16 mouse cellular contexts compared by ENCODE assay signal in the genomic region with DNA sequence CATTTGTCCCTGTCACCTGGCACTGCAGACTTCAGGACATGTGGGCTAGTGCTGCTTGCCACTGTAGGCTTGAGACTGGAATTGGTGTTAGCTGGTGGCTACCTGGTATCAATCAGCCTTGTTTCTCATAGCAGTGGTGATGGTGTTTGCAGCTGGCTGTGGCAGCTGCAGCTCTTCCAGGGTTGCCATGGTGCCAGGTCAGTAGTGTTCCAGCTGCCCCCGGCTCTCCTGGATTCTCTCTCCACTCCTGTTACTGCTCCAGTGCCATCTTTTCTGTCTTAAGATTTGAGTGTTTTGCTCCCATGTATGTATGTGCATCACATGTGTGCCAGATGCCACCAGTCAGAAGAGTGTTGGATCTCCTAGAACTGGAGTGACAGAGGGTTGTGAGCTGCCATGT. TPM values are rescaled to one million over a fixed set of nuclear protein-coding genes. Genes with fewer than 3 reads are reported as not detected.
DNase-seq lines count a peak whose midpoint lies in the region; ATAC-seq and TF ChIP-seq lines count a peak whose summit lies in the region.
"Had no signal": no experiment of that assay in that cellular context is flagged by ENCODE, and none has a peak within 500 bp of the region (broad histone marks: within the 10 kb centered on the region; RNA-seq: fewer than 3 reads in every experiment).

No protein-coding gene starts in this region.

- no peaks in the 10 kb centered on the region for H3K9me3 ChIP-seq in hindbrain, embryonic 13.5 days
- H3K9me3 ChIP-seq in hindbrain, embryonic 11.5 days (ENCODE audit: control insufficient read depth, low read length), result no peaks in the 10 kb centered on the region
- H3K9me3 ChIP-seq in midbrain, embryonic 10.5 days (replicated peaks), result no peaks in the 10 kb centered on the region
- H3K9me3 ChIP-seq in midbrain, embryonic 13.5 days, result no peaks in the 10 kb centered on the region
- H3K9me3 ChIP-seq in stomach, postnatal 0 days (ENCODE audit: control insufficient read depth, low read length), result no peaks in the 10 kb centered on the region
- H3K9me3 ChIP-seq: embryonic facial prominence, embryonic 12.5 days; megakaryocyte, embryonic 14.5 days had no signal

- no peaks in the 10 kb centered on the region for H3K27me3 ChIP-seq in hindbrain, embryonic 13.5 days
- H3K27me3 ChIP-seq in hindbrain, embryonic 11.5 days (ENCODE audit: control insufficient read depth, insufficient read depth, low read length), result no peaks in the 10 kb centered on the region
- no peaks in the 10 kb centered on the region for H3K27me3 ChIP-seq in midbrain, embryonic 10.5 days (ENCODE audit: low read depth, poor library complexity, severe bottlenecking)
- H3K27me3 ChIP-seq in midbrain, embryonic 13.5 days, result no peaks in the 10 kb centered on the region
- H3K27me3 ChIP-seq in stomach, postnatal 0 days (ENCODE audit: control insufficient read depth, insufficient read depth, low read length), result no peaks in the 10 kb centered on the region
- H3K27me3 ChIP-seq: embryonic facial prominence, embryonic 12.5 days had no signal

- TF ChIP-seq POLR2A in embryonic fibroblast, embryonic 13.5 days (IDR thresholded peaks at IDR 0.05; ENCODE audit: low read depth, low read length), result no peak

- no peak for TF ChIP-seq CTCF in embryonic fibroblast, embryonic 13.5 days (IDR thresholded peaks at IDR 0.05; ENCODE audit: borderline replicate concordance, insufficient read depth, low read length)
- no peak for TF ChIP-seq CTCF in stomach, postnatal 0 days (IDR thresholded peaks at IDR 0.05; ENCODE audit: low read depth)

- ATAC-seq in hindbrain, embryonic 13.5 days (ENCODE audit: low FRiP score), result no peak
- ATAC-seq in hindbrain, embryonic 11.5 days (ENCODE audit: low FRiP score), result no peak
- ATAC-seq in midbrain, embryonic 13.5 days, result no peak
- 0 out of 2 replicates have a peak, but pooled peaks have one; percentile 15 for ATAC-seq in stomach, postnatal 0 days (ENCODE audit: low FRiP score, low TSS enrichment)

- H3K27ac ChIP-seq in hindbrain, embryonic 13.5 days, result peak overlapping the region; percentile 30; the same call in 1 of the 2 replicates
- H3K27ac ChIP-seq in hindbrain, embryonic 11.5 days (ENCODE audit: low read depth, low read length), result no peak overlapping the region; the same call in 1 of the 2 replicates
- H3K27ac ChIP-seq in midbrain, embryonic 10.5 days (replicated peaks), result 0 out of 2 replicates have a peak overlapping the region, but pooled peaks have one; percentile 6
- H3K27ac ChIP-seq in midbrain, embryonic 13.5 days, result no peak overlapping the region
- peak overlapping the region; percentile 98 for H3K27ac ChIP-seq in embryonic fibroblast, embryonic 13.5 days (ENCODE audit: insufficient read depth, low read length)
- no peak overlapping the region for H3K27ac ChIP-seq in stomach, postnatal 0 days (replicated peaks)

- no peak for DNase-seq in hindbrain, embryonic 11.5 days (ENCODE audit: low spot score)
- DNase-seq in midbrain, embryonic 10.5 days (ENCODE audit: low spot score), result no peak
- no peak for DNase-seq in stomach, postnatal 0 days (ENCODE audit: low spot score)
- no peak for DNase-seq in thymus, postnatal 14 days
- no peak for DNase-seq in heart, adult 11 months
- DNase-seq: adrenal gland, postnatal 14 days; cerebellum, adult 8-10 months; gastrocnemius, postnatal 10 days; kidney, adult 9 months; lung, postnatal 14 days; thymus, postnatal 36 days had no signal

- H3K9ac ChIP-seq in hindbrain, embryonic 13.5 days, result no peak overlapping the region
- no peak overlapping the region for H3K9ac ChIP-seq in hindbrain, embryonic 11.5 days (ENCODE audit: low read depth, low read length)
- no peak overlapping the region for H3K9ac ChIP-seq in midbrain, embryonic 13.5 days (replicated peaks)
- H3K9ac ChIP-seq in stomach, postnatal 0 days (ENCODE audit: low read length), result no peak overlapping the region
- H3K9ac ChIP-seq: embryonic facial prominence, embryonic 12.5 days had no signal

- 54% methylated on average over 1 of the region's 1 CpGs for WGBS in hindbrain, embryonic 13.5 days
- 74% methylated on average over 1 of the region's 1 CpGs for WGBS in hindbrain, embryonic 11.5 days
- 78% methylated on average over 1 of the region's 1 CpGs for WGBS in midbrain, embryonic 10.5 days
- 63% methylated on average over 1 of the region's 1 CpGs for WGBS in midbrain, embryonic 13.5 days
- WGBS in stomach, postnatal 0 days, result 50% methylated on average over 1 of the region's 1 CpGs

- no peak overlapping the region for H3K4me2 ChIP-seq in hindbrain, embryonic 13.5 days
- no peak overlapping the region for H3K4me2 ChIP-seq in hindbrain, embryonic 11.5 days (replicated peaks; ENCODE audit: low read depth, low read length)
- H3K4me2 ChIP-seq in midbrain, embryonic 13.5 days (replicated peaks), result no peak overlapping the region
- H3K4me2 ChIP-seq in stomach, postnatal 0 days (replicated peaks; ENCODE audit: low read depth), result no peak overlapping the region
- H3K4me2 ChIP-seq: embryonic facial prominence, embryonic 12.5 days had no signal

- no peaks in the 10 kb centered on the region; the same call in none of the 2 replicates for H3K4me1 ChIP-seq in hindbrain, embryonic 13.5 days (replicated peaks)
- no peaks in the 10 kb centered on the region for H3K4me1 ChIP-seq in hindbrain, embryonic 11.5 days (replicated peaks; ENCODE audit: control insufficient read depth, insufficient read depth, low read length)
- H3K4me1 ChIP-seq in midbrain, embryonic 10.5 days, result peaks cover 13% of the 10 kb centered on the region; the same call in 1 of the 2 replicates
- H3K4me1 ChIP-seq in midbrain, embryonic 13.5 days (replicated peaks), result 0 out of 2 replicates have a peak, but pooled peaks cover 3% of the 10 kb centered on the region
- peaks cover 11% of the 10 kb centered on the region for H3K4me1 ChIP-seq in embryonic fibroblast, embryonic 13.5 days (ENCODE audit: control insufficient read depth, insufficient read depth, low read length)
- no peaks in the 10 kb centered on the region for H3K4me1 ChIP-seq in stomach, postnatal 0 days (replicated peaks; ENCODE audit: control insufficient read depth, insufficient read depth)

- no peak for TF ChIP-seq EP300 in stomach, postnatal 0 days (optimal IDR thresholded peaks at IDR 0.05)

- H3K4me3 ChIP-seq in hindbrain, embryonic 13.5 days, result no peak overlapping the region
- no peak overlapping the region for H3K4me3 ChIP-seq in hindbrain, embryonic 11.5 days (ENCODE audit: low read depth, low read length)
- no peak overlapping the region for H3K4me3 ChIP-seq in midbrain, embryonic 10.5 days
- no peak overlapping the region for H3K4me3 ChIP-seq in midbrain, embryonic 13.5 days (replicated peaks)
- H3K4me3 ChIP-seq in embryonic fibroblast, embryonic 13.5 days (ENCODE audit: insufficient read depth, low read length), result no peak overlapping the region
- no peak overlapping the region for H3K4me3 ChIP-seq in stomach, postnatal 0 days (ENCODE audit: low read depth, low read length)
- H3K4me3 ChIP-seq: embryonic facial prominence, embryonic 12.5 days; megakaryocyte, embryonic 14.5 days had no signal

- H3K36me3 ChIP-seq in hindbrain, embryonic 13.5 days, result peaks cover 27% of the 10 kb centered on the region
- peaks cover 12% of the 10 kb centered on the region for H3K36me3 ChIP-seq in hindbrain, embryonic 11.5 days (ENCODE audit: control insufficient read depth, insufficient read depth, low read length)
- H3K36me3 ChIP-seq in midbrain, embryonic 10.5 days, result peaks cover 32% of the 10 kb centered on the region
- peaks cover 26% of the 10 kb centered on the region for H3K36me3 ChIP-seq in midbrain, embryonic 13.5 days
- peaks cover 8% of the 10 kb centered on the region; the same call in 1 of the 2 replicates for H3K36me3 ChIP-seq in stomach, postnatal 0 days (ENCODE audit: control insufficient read depth, insufficient read depth, low read length)

RNA-seq across cellular contexts. Expression of a gene that starts 15.0 kb away (rescaled TPM):
- 1.4 and 2.3 TPM in 2 replicates for polyA plus RNA-seq in hindbrain, embryonic 13.5 days (2015; fragmentation: Nextera tagmentation; extraction: Ambion mirVana)
- polyA plus RNA-seq in hindbrain, embryonic 11.5 days (2014; fragmentation: Nextera tagmentation; extraction: Ambion mirVana), result 0.94 and 1.3 TPM in 2 replicates
- 0.75 and 1.2 TPM in 2 replicates for polyA plus RNA-seq in midbrain, embryonic 10.5 days (2016; fragmentation: Nextera tagmentation; extraction: Ambion mirVana)
- 0.89 and 1.2 TPM in 2 replicates for polyA plus RNA-seq in midbrain, embryonic 13.5 days (2015; fragmentation: Nextera tagmentation; extraction: Ambion mirVana)
- polyA plus RNA-seq in embryonic fibroblast, embryonic 13.5 days (2011; ENCODE audit: insufficient read length, low read depth, missing spikeins), result 0.83 TPM in 1 of 2 replicates, not detected in the other
- 13.2 and 13.8 TPM in 2 replicates for polyA plus RNA-seq in stomach, postnatal 0 days (2015; fragmentation: Nextera tagmentation; extraction: Ambion mirVana)

RNA-seq across cellular contexts. Expression of a gene that starts 38.7 kb away (rescaled TPM):
- 3.2 and 3.3 TPM in 2 replicates for polyA plus RNA-seq in hindbrain, embryonic 13.5 days (2015; fragmentation: Nextera tagmentation; extraction: Ambion mirVana)
- polyA plus RNA-seq in hindbrain, embryonic 11.5 days (2014; fragmentation: Nextera tagmentation; extraction: Ambion mirVana), result 9.2 and 10.1 TPM in 2 replicates
- 5.4 and 5.6 TPM in 2 replicates for polyA plus RNA-seq in midbrain, embryonic 10.5 days (2016; fragmentation: Nextera tagmentation; extraction: Ambion mirVana)
- 4.6 and 4.7 TPM in 2 replicates for polyA plus RNA-seq in midbrain, embryonic 13.5 days (2015; fragmentation: Nextera tagmentation; extraction: Ambion mirVana)
- 28.9 and 37.3 TPM in 2 replicates for polyA plus RNA-seq in embryonic fibroblast, embryonic 13.5 days (2011; ENCODE audit: insufficient read length, low read depth, missing spikeins)
- polyA plus RNA-seq in stomach, postnatal 0 days (2015; fragmentation: Nextera tagmentation; extraction: Ambion mirVana), result 2.4 TPM in 2 replicates

RNA-seq across cellular contexts. Expression of a gene that starts 42.7 kb away (rescaled TPM):
- 30.4 and 36.6 TPM in 2 replicates for polyA plus RNA-seq in hindbrain, embryonic 13.5 days (2015; fragmentation: Nextera tagmentation; extraction: Ambion mirVana)
- 17.9 and 19.6 TPM in 2 replicates for polyA plus RNA-seq in hindbrain, embryonic 11.5 days (2014; fragmentation: Nextera tagmentation; extraction: Ambion mirVana)
- 12.1 and 18.1 TPM in 2 replicates for polyA plus RNA-seq in midbrain, embryonic 10.5 days (2016; fragmentation: Nextera tagmentation; extraction: Ambion mirVana)
- polyA plus RNA-seq in midbrain, embryonic 13.5 days (2015; fragmentation: Nextera tagmentation; extraction: Ambion mirVana), result 18.0 and 30.1 TPM in 2 replicates
- 35.1 and 41.8 TPM in 2 replicates for polyA plus RNA-seq in embryonic fibroblast, embryonic 13.5 days (2011; ENCODE audit: insufficient read length, low read depth, missing spikeins)
- polyA plus RNA-seq in stomach, postnatal 0 days (2015; fragmentation: Nextera tagmentation; extraction: Ambion mirVana), result 30.8 and 32.6 TPM in 2 replicates

RNA-seq across cellular contexts. Expression of a gene that starts 42.8 kb away (rescaled TPM):
- polyA plus RNA-seq in hindbrain, embryonic 13.5 days (2015; fragmentation: Nextera tagmentation; extraction: Ambion mirVana), result 318 and 320 TPM in 2 replicates
- polyA plus RNA-seq in hindbrain, embryonic 11.5 days (2014; fragmentation: Nextera tagmentation; extraction: Ambion mirVana), result 165 and 188 TPM in 2 replicates
- polyA plus RNA-seq in midbrain, embryonic 10.5 days (2016; fragmentation: Nextera tagmentation; extraction: Ambion mirVana), result 136 and 165 TPM in 2 replicates
- polyA plus RNA-seq in midbrain, embryonic 13.5 days (2015; fragmentation: Nextera tagmentation; extraction: Ambion mirVana), result 271 and 280 TPM in 2 replicates
- polyA plus RNA-seq in embryonic fibroblast, embryonic 13.5 days (2011; ENCODE audit: insufficient read length, low read depth, missing spikeins), result 332 and 376 TPM in 2 replicates
- polyA plus RNA-seq in stomach, postnatal 0 days (2015; fragmentation: Nextera tagmentation; extraction: Ambion mirVana), result 211 and 220 TPM in 2 replicates

Comparison
In these comparisons a context has a peak if more than half of its experiments do, and no peak if none do; other contexts are left out.
1. H3K27ac ChIP-seq: peak in hindbrain, embryonic 13.5 days (single experiment), midbrain, embryonic 10.5 days (single experiment) and embryonic fibroblast, embryonic 13.5 days (single experiment); none in hindbrain, embryonic 11.5 days (single experiment), midbrain, embryonic 13.5 days (single experiment) and stomach, postnatal 0 days (single experiment).